Mouse (Mus musculus) Patski (cell line): ENCODE data around the gene U90926. TPM values are rescaled to one million over a fixed set of nuclear protein-coding genes. Genes with fewer than 3 reads are reported as not detected.

ENCODE experiments used
- ATAC-seq: fragments of 100-300 bp; one replicate; pipeline ENCODE4 v1.8.0; 2021
- CTCF ChIA-PET: fragments of 350-600 bp; sonication (Branson Sonifier 250); formaldehyde crosslinking; loops from one replicate; lab custom pipeline; 2022; ENCODE audit warnings: inconsistent platforms; lab: Charles Lee
- POLR2A ChIA-PET: fragments of 350-600 bp; sonication (Branson Sonifier 250); formaldehyde crosslinking; loops from one replicate; lab custom pipeline; 2022; ENCODE audit warnings: antibody characterized with exemption, inconsistent platforms; lab: Charles Lee
- DNase-seq: peaks from one replicate; pipeline ENCODE4 v3.0.0-alpha.2; 2011; ENCODE audit warnings: low read depth, low spot score
- H3K27me3 ChIP-seq: fragments of 371-371 bp; one replicate; pipeline ENCODE4 v1.5.1; 2021
- CTCF ChIP-seq: fragments of 100-300 bp; IDR thresholded peaks from one replicate; pipeline ENCODE4 v1.5.1; 2021
- in situ Hi-C: fragments of 300-500 bp; cut with MboI; formaldehyde crosslinking; loops from 3 replicates; pipeline ENCODE4 v1.11.1; 2018; ENCODE audit warnings: low pct_unique_long_range_greater_than_20kb, mixed read lengths
- polyA plus RNA-seq: library from polyadenylated mRNA; unstranded; gene quantifications from one replicate; pipeline ENCODE4 v1.2.3, GENCODE M21; 2021

U90926 gene
- polyA plus RNA-seq, 1 experiment from 2014 or later, result 0.33 TPM

- H3K27me3 ChIP-seq, result no peaks in the 10 kb centered on the region
- in situ Hi-C loops, result loop anchor here (5.0 to 25.0 kb wide), 3 partner anchors 47 to 727 kb away; partner anchors contain the start of gene Parm1
- peak; percentile 62 for ATAC-seq
- ChIA-PET CTCF (interaction anchor here (0.9 to 4.6 kb wide), 9 partner anchors 10 to 89 kb away, joined by 3 to 25 read pairs (median 5); no protein-coding TSS in a partner anchor), POLR2A (interaction anchor here (1.1 to 1.6 kb wide), 2 partner anchors 12 to 45 kb away, joined by 4 read pairs; no protein-coding TSS in a partner anchor)
- TF ChIP-seq CTCF, result peak; percentile 87
- DNase-seq, result no peak
These were observed 24.4 kb upstream of the U90926 start for GRCm38 (mm10) chr5:92239333-92240232.

- ChIA-PET POLR2A (no interaction called here), CTCF (no interaction called here)
- no peak for DNase-seq
- H3K27me3 ChIP-seq, result no peaks in the 10 kb centered on the region
- TF ChIP-seq CTCF, result no peak
- no peak for ATAC-seq
- in situ Hi-C loops, result loop anchor here (5.0 to 25.0 kb wide), 3 partner anchors 43 to 723 kb away; partner anchors contain the start of gene Parm1
These were observed 19.8 kb upstream of the U90926 start for GRCm38 (mm10) chr5:92234939-92235557.

- ChIA-PET POLR2A (interaction anchor here (0.8 kb wide), 1 partner anchor 13 kb away, joined by 3 read pairs; no protein-coding TSS in a partner anchor), CTCF (interaction anchor here (0.8 to 1.1 kb wide), 3 partner anchors 26 to 165 kb away, joined by 3 read pairs; no protein-coding TSS in a partner anchor)
- no peak for DNase-seq
- no peak for TF ChIP-seq CTCF
- in situ Hi-C loops, result loop anchor here (10.0 to 25.0 kb wide), 2 partner anchors 179 to 721 kb away; partner anchors contain the start of gene Parm1
- H3K27me3 ChIP-seq, result no peaks in the 10 kb centered on the region
- no peak for ATAC-seq
These were observed 18.2 kb upstream of the U90926 start for GRCm38 (mm10) chr5:92233366-92233765.

- CTCF ChIA-PET, result interaction anchor here (0.7 kb wide), 1 partner anchor 12 kb away, joined by 4 read pairs; no protein-coding TSS in a partner anchor
- in situ Hi-C loops, result loop anchor here (10.0 to 25.0 kb wide), 2 partner anchors 177 to 720 kb away; partner anchors contain the start of gene Parm1
- no peak for ATAC-seq
- no peak for DNase-seq
- TF ChIP-seq CTCF, result no peak
- POLR2A ChIA-PET, result no interaction called here
- no peaks in the 10 kb centered on the region for H3K27me3 ChIP-seq
These were observed 16.6 kb upstream of the U90926 start for GRCm38 (mm10) chr5:92231836-92232235.

DNA sequence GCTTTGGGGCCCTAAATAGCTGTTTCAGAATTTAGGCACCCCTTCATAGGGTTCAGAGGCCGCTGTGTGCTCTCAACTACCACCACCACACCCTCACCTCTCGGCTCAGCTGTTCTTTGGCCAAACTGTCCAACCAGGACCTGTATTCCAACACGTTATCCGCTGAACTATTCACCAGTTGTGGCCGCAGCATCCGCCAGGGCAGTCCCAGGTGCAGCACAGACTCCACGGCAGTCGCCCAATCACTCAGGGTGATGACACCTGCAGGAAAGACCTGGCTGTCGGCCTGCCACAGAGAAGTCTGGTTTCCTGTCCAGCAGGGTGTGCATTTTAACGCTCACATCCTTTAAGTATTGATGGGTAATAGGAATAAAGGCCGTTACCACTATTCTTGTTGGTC is 15.1 kb upstream of the U90926 start:
- ChIA-PET POLR2A (interaction anchor here (0.7 kb wide), 1 partner anchor 20 kb away, joined by 4 read pairs; no protein-coding TSS in a partner anchor), CTCF (interaction anchor here (0.8 kb wide), 1 partner anchor 8 kb away, joined by 5 read pairs; no protein-coding TSS in a partner anchor)
- in situ Hi-C loops, result loop anchor here (10.0 to 25.0 kb wide), 2 partner anchors 176 to 718 kb away; partner anchors contain the start of gene Parm1
- DNase-seq (no peak), ATAC-seq (no peak)
- TF ChIP-seq CTCF, result no peak
- H3K27me3 ChIP-seq, result no peaks in the 10 kb centered on the region

DNA sequence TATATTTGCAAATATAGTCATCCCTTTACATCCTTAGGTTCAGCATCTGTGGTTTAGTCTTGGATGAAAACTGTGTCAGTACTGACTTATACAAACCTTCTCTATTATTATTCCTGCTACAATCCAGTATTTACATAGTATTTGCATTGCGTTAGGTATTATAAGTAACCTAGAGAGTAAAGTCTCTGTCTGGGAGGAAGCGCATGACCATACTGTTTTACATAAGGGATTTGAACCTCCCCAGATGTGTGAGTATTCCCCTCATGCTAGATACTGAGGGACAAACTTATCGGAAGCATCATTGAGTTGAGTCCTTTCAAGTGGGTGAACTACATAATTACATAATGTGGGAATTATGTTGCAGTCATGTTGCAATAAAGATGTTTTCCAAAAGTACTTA is 14.3 kb upstream of the U90926 start:
- ChIA-PET CTCF (interaction anchor here (0.8 kb wide), 1 partner anchor 9 kb away, joined by 5 read pairs; no protein-coding TSS in a partner anchor), POLR2A (no interaction called here)
- ATAC-seq (no peak), DNase-seq (no peak)
- in situ Hi-C loops, result loop anchor here (25.0 kb wide), 1 partner anchor 717 kb away; the partner anchor contains the start of gene Parm1
- H3K27me3 ChIP-seq, result no peaks in the 10 kb centered on the region
- no peak for TF ChIP-seq CTCF

DNA sequence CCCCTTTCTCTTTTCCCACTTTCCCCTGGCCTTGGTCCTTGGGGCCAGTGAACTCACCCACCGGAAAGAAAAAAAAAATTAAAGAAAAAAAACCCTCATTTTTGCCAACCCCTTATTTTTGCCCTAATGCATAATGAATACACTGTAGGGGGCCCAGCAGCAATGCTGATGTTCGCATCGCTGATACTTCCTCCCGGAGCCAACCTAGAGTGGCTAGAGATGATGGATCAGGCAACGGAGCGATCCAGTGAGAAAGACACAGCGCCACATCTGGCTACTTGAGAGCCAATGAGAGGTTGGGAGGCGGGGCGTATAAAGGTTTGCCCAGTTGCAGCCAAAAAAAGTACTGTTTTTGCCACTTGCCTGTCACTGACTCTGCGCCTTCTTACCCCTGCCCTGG is 13.6 kb upstream of the U90926 start:
- DNase-seq (no peak), ATAC-seq (no peak)
- in situ Hi-C loops, result loop anchor here (25.0 kb wide), 1 partner anchor 716 kb away; the partner anchor contains the start of gene Parm1
- no peak for TF ChIP-seq CTCF
- no peaks in the 10 kb centered on the region for H3K27me3 ChIP-seq
- ChIA-PET POLR2A (interaction anchor here (0.6 to 0.7 kb wide), 2 partner anchors 59 to 155 kb away, joined by 3 to 5 read pairs; no protein-coding TSS in a partner anchor), CTCF (interaction anchor here (1.2 kb wide), 1 partner anchor 9 kb away, joined by 6 read pairs; no protein-coding TSS in a partner anchor)

DNA sequence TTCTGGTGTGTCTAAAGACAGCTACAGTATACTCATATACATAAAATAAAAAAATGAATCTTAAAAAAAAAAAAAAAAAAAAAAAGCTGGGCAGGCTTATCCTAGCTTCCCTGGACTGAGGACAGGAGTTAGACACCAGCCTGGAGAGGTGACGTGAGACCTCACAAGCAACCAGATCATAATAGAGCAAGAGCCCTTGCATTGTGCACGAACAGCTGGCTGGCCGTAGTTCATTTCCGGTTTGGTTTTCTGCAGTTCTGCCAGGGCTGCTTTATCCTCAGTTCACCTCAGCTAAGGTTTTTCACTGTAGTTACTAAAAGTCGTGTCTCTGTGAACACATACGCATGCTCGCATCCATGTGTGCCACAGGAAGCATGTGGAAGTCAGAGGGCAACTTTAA is 12.6 kb upstream of the U90926 start:
- ATAC-seq, result no peak
- POLR2A ChIA-PET, result interaction anchor here (1.6 kb wide), 1 partner anchor 11 kb away, joined by 4 read pairs; no protein-coding TSS in a partner anchor
- H3K27me3 ChIP-seq, result no peaks in the 10 kb centered on the region
- no peak for DNase-seq
- CTCF ChIA-PET, result interaction anchor here (0.8 to 1.9 kb wide), 4 partner anchors 8 to 76 kb away, joined by 3 to 6 read pairs (median 4); no protein-coding TSS in a partner anchor
- in situ Hi-C loops, result loop anchor here (25.0 kb wide), 1 partner anchor 715 kb away; the partner anchor contains the start of gene Parm1
- TF ChIP-seq CTCF, result no peak

- H3K27me3 ChIP-seq, result no peaks in the 10 kb centered on the region
- no peak for TF ChIP-seq CTCF
- POLR2A ChIA-PET, result interaction anchor here (0.6 to 1.0 kb wide), 3 partner anchors 13 to 1341 kb away, joined by 3 read pairs; no protein-coding TSS in a partner anchor
- in situ Hi-C loops, result no loop called here
- CTCF ChIA-PET, result interaction anchor here (1.2 to 3.5 kb wide), 8 partner anchors 8 to 206 kb away, joined by 3 to 15 read pairs (median 4); no protein-coding TSS in a partner anchor
- DNase-seq (peak; percentile 81), ATAC-seq (peak; percentile 81)
These were observed 5.2 kb upstream of the U90926 start for GRCm38 (mm10) chr5:92220287-92220902.
